Mouse (Mus musculus) mouse embryonic stem cell (cell line): ENCODE results near the gene Efna3.

Experiments
- in situ Hi-C, 2 experiments: fragments of 300-500 bp; cut with MboI; formaldehyde crosslinking; loops; 1 replicate in 1 of 2; 3 replicates in 1 of 2; pipeline ENCODE4 v1.14.3; 2019 to 2020; ENCODE audit warnings: low sequenced_read_pairs in 2 of 2, low pct_unique_long_range_greater_than_20kb in 1 of 2, mixed read lengths in 1 of 2; ENCODE audit not compliant: unreplicated experiment in 1 of 2

The Efna3 gene

GRCm38 (mm10) chr3:89319591-89320350 lies 3.0 kb downstream of the Efna3 start:
- in situ Hi-C loops, result loop anchor here in 1 of 2 experiments (10.0 kb wide), 1 partner anchor 165 kb away; no protein-coding TSS in a partner anchor

DNA sequence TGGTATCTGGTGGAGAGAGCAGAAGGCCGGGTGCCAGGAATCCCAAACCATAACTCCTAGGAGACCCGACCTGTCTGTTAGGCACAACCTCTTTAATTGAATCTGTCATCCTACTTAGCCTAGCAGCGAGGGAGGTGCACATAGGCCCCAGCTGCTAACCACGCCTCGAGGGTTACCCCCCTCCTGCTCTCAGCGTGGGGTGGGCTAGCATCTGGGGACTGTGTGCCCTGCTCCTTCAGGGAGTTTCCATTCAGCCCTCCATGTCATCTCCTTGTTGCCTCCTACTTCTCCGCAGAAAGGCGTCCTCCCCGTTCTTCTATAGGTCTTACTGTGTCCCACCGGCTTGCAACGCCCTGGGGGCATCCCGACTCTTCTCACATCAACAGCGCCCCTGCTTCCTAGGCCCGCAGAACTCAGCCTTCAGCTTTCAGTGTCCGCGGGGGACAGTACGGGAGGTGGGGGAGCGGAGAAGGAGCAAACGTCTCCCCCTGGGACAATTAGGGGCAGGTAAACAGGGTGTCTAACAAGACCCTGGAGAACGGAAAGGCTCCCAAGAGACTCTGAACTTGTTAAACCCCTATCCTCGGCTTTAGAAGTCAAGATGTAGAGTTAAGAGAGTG lies 3.7 kb downstream of the Efna3 start:
- in situ Hi-C loops, result loop anchor here in 1 of 2 experiments (10.0 kb wide), 1 partner anchor 166 kb away; no protein-coding TSS in a partner anchor

- in situ Hi-C loops, result loop anchor here in 1 of 2 experiments (10.0 kb wide), 1 partner anchor 166 kb away; no protein-coding TSS in a partner anchor
These were observed 4.4 kb downstream of the Efna3 start for GRCm38 (mm10) chr3:89318316-89318715.

DNA sequence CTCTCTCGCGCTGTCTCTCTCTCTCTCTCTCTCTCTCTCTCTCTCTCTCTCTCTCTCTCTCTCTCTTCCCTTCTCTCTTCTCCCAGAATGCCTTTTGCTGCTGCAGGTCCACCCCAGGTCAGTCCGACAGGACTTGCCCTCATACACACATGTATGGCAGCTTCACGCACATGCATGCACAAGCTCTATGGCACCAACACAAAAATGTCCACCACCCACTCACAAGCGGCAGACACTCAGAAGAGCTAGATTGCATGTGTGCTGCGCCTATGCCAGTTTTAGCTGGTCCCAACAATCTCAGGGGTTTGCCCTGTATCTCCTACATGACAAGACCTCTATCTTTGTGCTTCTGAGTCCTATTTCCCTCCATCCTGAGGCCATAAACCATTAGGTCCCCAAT lies 5.5 kb downstream of the Efna3 start:
- in situ Hi-C loops, result loop anchor here in 1 of 2 experiments (10.0 kb wide), 1 partner anchor 168 kb away; no protein-coding TSS in a partner anchor

DNA sequence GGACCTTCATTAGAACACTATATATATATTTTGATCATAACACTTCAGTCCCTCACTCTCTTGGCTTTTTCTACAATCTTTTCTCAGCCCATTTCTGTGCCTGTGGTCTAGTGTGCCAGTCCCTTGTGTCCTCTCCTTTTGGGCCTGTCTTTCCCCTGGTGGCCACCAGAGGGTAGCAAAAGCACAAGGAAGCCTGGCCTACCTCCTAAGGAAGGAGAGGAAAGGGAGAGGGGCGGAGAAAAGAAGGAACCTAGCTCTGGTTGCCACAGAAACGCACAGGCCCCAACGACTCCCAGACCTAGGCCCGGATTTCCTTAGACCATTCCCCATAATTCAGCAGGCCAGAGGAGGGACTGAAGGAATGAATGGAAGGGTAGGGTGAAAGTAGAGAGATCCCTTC lies 5.9 kb downstream of the Efna3 start:
- in situ Hi-C loops, result loop anchor here in 1 of 2 experiments (10.0 kb wide), 1 partner anchor 168 kb away; no protein-coding TSS in a partner anchor

GRCm38 (mm10) chr3:89315930-89316831 lies 6.6 kb downstream of the Efna3 start:
- in situ Hi-C loops, result loop anchor here in 1 of 2 experiments (10.0 kb wide), 1 partner anchor 169 kb away; no protein-coding TSS in a partner anchor

- in situ Hi-C loops, result loop anchor here in 1 of 2 experiments (10.0 kb wide), 1 partner anchor 169 kb away; no protein-coding TSS in a partner anchor
These were observed 7.4 kb downstream of the Efna3 start for GRCm38 (mm10) chr3:89315195-89315929.

- in situ Hi-C loops, result loop anchor here in 1 of 2 experiments (10.0 kb wide), 1 partner anchor 170 kb away; no protein-coding TSS in a partner anchor
These were observed 8.0 kb downstream of the Efna3 start for GRCm38 (mm10) chr3:89314791-89315190.

DNA sequence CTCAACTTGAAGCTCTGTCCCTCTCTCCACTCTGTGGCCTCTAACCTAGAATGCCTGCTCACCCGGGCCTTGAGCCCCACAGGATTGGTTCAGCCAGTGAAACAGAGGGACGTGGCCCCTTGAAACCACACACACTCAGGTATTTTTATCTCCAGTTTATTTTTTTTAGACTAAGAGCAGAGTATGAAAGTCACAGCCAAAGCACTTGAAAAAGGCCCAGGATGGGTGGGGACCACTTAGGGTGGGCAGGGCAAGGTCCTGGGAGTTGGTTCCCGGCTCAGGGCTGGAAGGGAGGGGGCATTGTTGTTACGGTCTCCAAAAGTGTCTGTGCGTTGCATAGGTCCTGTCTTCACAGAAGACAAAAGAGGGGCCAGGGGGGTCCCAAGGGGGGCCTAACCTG lies 8.4 kb downstream of the Efna3 start:
- in situ Hi-C loops, result loop anchor here in 1 of 2 experiments (10.0 kb wide), 1 partner anchor 170 kb away; no protein-coding TSS in a partner anchor

DNA sequence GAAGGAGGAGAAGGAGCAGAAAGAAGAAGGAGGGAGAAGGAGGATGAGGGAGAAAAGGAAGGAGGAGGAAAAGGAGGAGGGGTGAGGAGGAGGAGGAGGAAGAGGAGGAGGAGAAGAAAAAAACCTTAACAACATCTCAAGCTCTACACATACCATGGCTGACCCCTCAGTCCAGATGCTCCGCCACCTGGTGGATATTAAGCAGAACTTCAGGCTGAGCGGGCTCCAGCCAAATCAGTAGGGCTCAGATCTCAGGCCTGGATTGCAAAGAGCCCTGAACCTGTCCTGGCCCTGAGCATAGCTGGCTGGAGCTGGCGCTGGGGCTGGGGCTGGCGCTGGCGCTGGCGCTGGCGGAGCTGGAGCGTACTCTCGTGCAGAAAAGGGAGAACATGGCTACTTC lies 14.7 kb downstream of the Efna3 start:
- in situ Hi-C loops, result no loop called here

- in situ Hi-C loops, result no loop called here
These were observed 17.0 kb downstream of the Efna3 start for GRCm38 (mm10) chr3:89305551-89306325.

DNA sequence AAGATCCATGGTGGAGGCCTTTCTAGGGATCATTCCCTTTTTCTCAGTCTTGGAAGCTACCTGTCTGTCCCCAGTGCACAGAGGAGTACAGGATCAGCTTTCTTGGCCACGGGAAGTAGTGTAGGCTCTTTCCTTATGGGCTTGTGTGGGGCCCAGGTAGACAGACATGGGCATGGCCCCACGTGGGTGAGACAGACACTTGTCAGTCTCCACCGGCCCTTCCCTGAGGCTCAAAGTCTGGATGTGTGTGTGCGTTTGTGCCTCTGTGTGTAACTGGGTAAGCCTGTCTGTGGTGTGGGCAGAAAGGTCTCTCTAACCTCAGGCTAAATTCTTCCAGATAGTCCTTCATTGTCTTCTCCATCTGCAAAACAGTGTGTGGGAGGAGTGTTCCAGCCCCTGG lies 17.7 kb downstream of the Efna3 start:
- in situ Hi-C loops, result no loop called here

- in situ Hi-C loops, result no loop called here
These were observed 18.3 kb downstream of the Efna3 start for GRCm38 (mm10) chr3:89304440-89304839.

GRCm38 (mm10) chr3:89300514-89300913 lies 22.3 kb downstream of the Efna3 start:
- in situ Hi-C loops, result no loop called here

GRCm38 (mm10) chr3:89300071-89300470 lies 22.7 kb downstream of the Efna3 start:
- in situ Hi-C loops, result no loop called here

GRCm38 (mm10) chr3:89299499-89299898 lies 23.3 kb downstream of the Efna3 start:
- in situ Hi-C loops, result no loop called here

GRCm38 (mm10) chr3:89298908-89299307 lies 23.9 kb downstream of the Efna3 start:
- in situ Hi-C loops, result no loop called here
